Mouse (Mus musculus): ENCODE data around the gene Bcr.

- TF ChIP-seq POLR2A (IDR thresholded peaks at IDR 0.05; ENCODE audit: control insufficient read depth, extremely low read depth, insufficient read depth, low read length, poor library complexity): no peak
- no peak for TF ChIP-seq CTCF (IDR thresholded peaks at IDR 0.05; ENCODE audit: borderline replicate concordance, control insufficient read depth, extremely low read depth, insufficient read depth, low read length, poor library complexity)
Measured at GRCm38 (mm10) chr10:75231876-75232275, 171.5 kb downstream of the Bcr start.
